Mouse (Mus musculus) cortical plate, adult 2 months (tissue): ENCODE data around the gene B3galt1.

Experiments used
- CTCF ChIP-seq: fragments of 200-500 bp; IDR thresholded peaks from 2 replicates; pipeline ENCODE4 v1.5.1; 2011; ENCODE audit warnings: mild to moderate bottlenecking, control low read depth, low read length; ENCODE audit not compliant: insufficient read depth; ENCODE audit errors: extremely low read depth
- POLR2A ChIP-seq: fragments of 200-500 bp; IDR thresholded peaks from 2 replicates; pipeline ENCODE4 v1.6.1; 2011; ENCODE audit warnings: mild to moderate bottlenecking, low read length, control low read depth; ENCODE audit not compliant: insufficient read depth; ENCODE audit errors: extremely low read depth

DNA sequence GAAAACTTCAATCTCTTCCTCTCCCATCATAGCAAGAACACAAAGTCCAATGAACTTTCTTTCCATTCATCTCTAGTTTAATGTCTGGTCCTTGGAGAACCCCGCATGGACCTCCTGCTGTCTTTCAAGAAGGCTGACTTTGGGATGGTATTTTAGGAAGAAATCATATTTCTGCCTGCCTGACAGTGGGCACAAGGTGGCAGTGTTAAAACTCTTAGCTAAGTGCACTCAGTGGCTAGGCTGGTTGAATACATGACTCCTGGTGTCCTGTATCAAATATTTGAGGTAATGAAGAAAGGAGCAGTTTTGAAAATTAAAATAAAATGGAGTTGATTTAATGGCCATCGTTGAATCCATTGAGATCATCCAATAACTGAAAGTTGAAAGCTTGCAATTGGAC, 30.3 kb upstream of the B3galt1 start:
- TF ChIP-seq CTCF, result peak; percentile 59
- no peak for TF ChIP-seq POLR2A
